Mouse (Mus musculus) kidney, adult 2 months (tissue): ENCODE measurements around the gene Nubpl.

ENCODE experiments used
- CTCF ChIP-seq: fragments of 200-500 bp; conservative IDR thresholded peaks from 2 replicates; pipeline ENCODE4 v1.5.1; 2011; ENCODE audit warnings: low read depth, mild to moderate bottlenecking, control low read depth, low read length, moderate library complexity, mixed read lengths; ENCODE audit not compliant: insufficient read depth, insufficient read length
- POLR2A ChIP-seq: fragments of 200-500 bp; IDR thresholded peaks from one replicate; pipeline ENCODE4 v1.6.1; 2011; ENCODE audit warnings: low read depth, low read length, control low read depth

GRCm38 (mm10) chr12:52126407-52126806 is 28.9 kb downstream of the Nubpl start:
- TF ChIP-seq CTCF (no peak), POLR2A (no peak)
